Mouse (Mus musculus): Measurements from ENCODE around the gene Sipa1l2.

DNA sequence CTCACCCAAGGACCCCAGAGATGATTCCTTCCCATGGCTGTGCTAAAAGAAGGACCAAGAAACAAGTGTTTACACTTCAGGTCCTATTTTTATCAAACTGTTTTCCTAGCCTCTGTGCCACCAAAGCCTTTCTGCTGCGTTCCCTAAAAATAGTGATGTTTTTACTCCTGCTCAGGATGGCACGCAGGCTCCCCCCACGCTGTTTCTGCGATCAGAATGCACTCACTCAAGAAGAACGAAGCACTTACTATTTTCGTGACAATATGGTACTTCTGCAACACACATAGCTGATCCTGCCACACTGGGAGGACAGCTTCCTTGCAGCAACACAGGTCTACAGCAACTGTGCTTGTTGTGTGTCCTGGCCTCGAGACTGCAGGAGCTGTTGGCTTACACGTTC is 62.3 kb downstream of the Sipa1l2 start:
- no peak for TF ChIP-seq POLR2A (IDR thresholded peaks at IDR 0.05; ENCODE audit: borderline replicate concordance, insufficient read depth, low read length)
- no peak for TF ChIP-seq CTCF (IDR thresholded peaks at IDR 0.05; ENCODE audit: borderline replicate concordance, insufficient read depth, low read depth, low read length)
